Mouse (Mus musculus): ENCODE data around the gene Sgcd. TPM values are rescaled to one million over a fixed set of nuclear protein-coding genes. Genes with fewer than 3 reads are reported as not detected.

The Sgcd gene
- total RNA-seq (2014; rRNA removed) = 37.3 and 39.0 TPM in 2 replicates
- 4.0 and 5.5 TPM in 2 replicates for polyA plus RNA-seq (2015; fragmentation: Nextera tagmentation; extraction: Ambion mirVana)

GRCm38 (mm10) chr11:47988697-47989533 is at the start of gene Sgcd:
Gene Sgcd (minus strand): TSS chr11:47988969.
- WGBS = under 1% methylated on average over 56 of the region's 67 CpGs
- Histone ChIP-seq H3K9ac (replicated peaks; ENCODE audit: low read length) (peak within 1 kb of the TSS; percentile 61), H3K9me3 (ENCODE audit: low read length) (no peaks in the 10 kb centered on the region), H3K27ac (peak within 1 kb of the TSS; percentile 75), H3K4me2 (ENCODE audit: low read depth, low read length) (peak within 1 kb of the TSS; percentile 91), H3K4me1 (ENCODE audit: insufficient read depth, low read length) (peaks cover 7% of the 10 kb centered on the region; the same call in 1 of the 2 replicates), H3K36me3 (ENCODE audit: insufficient read depth, low read length) (no peaks in the 10 kb centered on the region), H3K4me3 (ENCODE audit: low read length) (peak within 1 kb of the TSS; percentile 70), H3K27me3 (ENCODE audit: insufficient read depth, low read length) (no peaks in the 10 kb centered on the region)
- ATAC-seq (peak; percentile 87), DNase-seq (ENCODE audit: low spot score) (peak; percentile 71)
- TF ChIP-seq CTCF (IDR thresholded peaks at IDR 0.05; ENCODE audit: low read depth) = no peak

- H3K9ac ChIP-seq (replicated peaks; ENCODE audit: low read length) = no peak overlapping the region
- H3K27ac ChIP-seq = no peak overlapping the region
- WGBS = 56% methylated on average over 4 of the region's 4 CpGs
- no peak overlapping the region for H3K4me3 ChIP-seq (ENCODE audit: low read length)
- no peak for TF ChIP-seq CTCF (IDR thresholded peaks at IDR 0.05; ENCODE audit: low read depth)
- no peaks in the 10 kb centered on the region for H3K4me1 ChIP-seq (ENCODE audit: insufficient read depth, low read length)
- no peak overlapping the region for H3K4me2 ChIP-seq (ENCODE audit: low read depth, low read length)
- H3K36me3 ChIP-seq (ENCODE audit: insufficient read depth, low read length) = no peaks in the 10 kb centered on the region
- H3K9me3 ChIP-seq (ENCODE audit: low read length) = no peaks in the 10 kb centered on the region
- ATAC-seq (no peak), DNase-seq (ENCODE audit: low spot score) (no peak)
- no peaks in the 10 kb centered on the region for H3K27me3 ChIP-seq (ENCODE audit: insufficient read depth, low read length)
Observed at GRCm38 (mm10) chr11:48038051-48038450, 49.3 kb upstream of the Sgcd start.

GRCm38 (mm10) chr11:48012836-48013235 is 24.1 kb upstream of the Sgcd start:
- DNase-seq (ENCODE audit: low spot score) = no peak
- no peaks in the 10 kb centered on the region for H3K4me1 ChIP-seq (ENCODE audit: insufficient read depth, low read length)
- no peak overlapping the region for H3K27ac ChIP-seq
- no peak overlapping the region for H3K4me2 ChIP-seq (ENCODE audit: low read depth, low read length)
- no peaks in the 10 kb centered on the region for H3K36me3 ChIP-seq (ENCODE audit: insufficient read depth, low read length)
- no peak overlapping the region for H3K9ac ChIP-seq (replicated peaks; ENCODE audit: low read length)
- ATAC-seq = no peak
- no peak overlapping the region for H3K4me3 ChIP-seq (ENCODE audit: low read length)
- WGBS = 58% methylated on average over 3 of the region's 3 CpGs
- H3K27me3 ChIP-seq (ENCODE audit: insufficient read depth, low read length) = no peaks in the 10 kb centered on the region
- no peaks in the 10 kb centered on the region for H3K9me3 ChIP-seq (ENCODE audit: low read length)
- no peak for TF ChIP-seq CTCF (IDR thresholded peaks at IDR 0.05; ENCODE audit: low read depth)

- peak overlapping the region; percentile 91 for H3K4me2 ChIP-seq (ENCODE audit: low read depth, low read length)
- no peak for TF ChIP-seq CTCF (IDR thresholded peaks at IDR 0.05; ENCODE audit: low read depth)
- H3K4me3 ChIP-seq (ENCODE audit: low read length) = peak overlapping the region; percentile 70
- no peaks in the 10 kb centered on the region for H3K9me3 ChIP-seq (ENCODE audit: low read length)
- H3K4me1 ChIP-seq (ENCODE audit: insufficient read depth, low read length) = peaks cover 7% of the 10 kb centered on the region; the same call in 1 of the 2 replicates
- peak overlapping the region; percentile 75 for H3K27ac ChIP-seq
- no peaks in the 10 kb centered on the region for H3K27me3 ChIP-seq (ENCODE audit: insufficient read depth, low read length)
- no peaks in the 10 kb centered on the region for H3K36me3 ChIP-seq (ENCODE audit: insufficient read depth, low read length)
- DNase-seq (ENCODE audit: low spot score) = peak; percentile 56
- 1% methylated on average over 31 of the region's 31 CpGs for whole genome bisulfite sequencing
- peak overlapping the region; percentile 61 for H3K9ac ChIP-seq (replicated peaks; ENCODE audit: low read length)
- ATAC-seq = peak; percentile 59
Observed at GRCm38 (mm10) chr11:47988333-47988696, 454 bp downstream of the Sgcd start.

- peak overlapping the region; percentile 91 for H3K4me2 ChIP-seq (ENCODE audit: low read depth, low read length)
- 9% methylated on average over 12 of the region's 12 CpGs for WGBS
- DNase-seq (ENCODE audit: low spot score) (peak; percentile 15), ATAC-seq (no peak)
- peaks cover 7% of the 10 kb centered on the region; the same call in 1 of the 2 replicates for H3K4me1 ChIP-seq (ENCODE audit: insufficient read depth, low read length)
- H3K27me3 ChIP-seq (ENCODE audit: insufficient read depth, low read length) = no peaks in the 10 kb centered on the region
- H3K4me3 ChIP-seq (ENCODE audit: low read length) = peak overlapping the region; percentile 70
- no peak for TF ChIP-seq CTCF (IDR thresholded peaks at IDR 0.05; ENCODE audit: low read depth)
- no peaks in the 10 kb centered on the region for H3K9me3 ChIP-seq (ENCODE audit: low read length)
- peak overlapping the region; percentile 75; the same call in 1 of the 2 replicates for H3K27ac ChIP-seq
- H3K36me3 ChIP-seq (ENCODE audit: insufficient read depth, low read length) = no peaks in the 10 kb centered on the region
- peak overlapping the region; percentile 61 for H3K9ac ChIP-seq (replicated peaks; ENCODE audit: low read length)
Observed at GRCm38 (mm10) chr11:47987893-47988267, 889 bp downstream of the Sgcd start.

GRCm38 (mm10) chr11:47987251-47987892 is 1.4 kb downstream of the Sgcd start:
- TF ChIP-seq CTCF (IDR thresholded peaks at IDR 0.05; ENCODE audit: low read depth) = no peak
- H3K4me1 ChIP-seq (ENCODE audit: insufficient read depth, low read length) = peaks cover 7% of the 10 kb centered on the region; the same call in 1 of the 2 replicates
- peak overlapping the region; percentile 61 for H3K9ac ChIP-seq (replicated peaks; ENCODE audit: low read length)
- no peaks in the 10 kb centered on the region for H3K9me3 ChIP-seq (ENCODE audit: low read length)
- H3K27me3 ChIP-seq (ENCODE audit: insufficient read depth, low read length) = no peaks in the 10 kb centered on the region
- no peaks in the 10 kb centered on the region for H3K36me3 ChIP-seq (ENCODE audit: insufficient read depth, low read length)
- WGBS = 27% methylated on average over 8 of the region's 8 CpGs
- DNase-seq (ENCODE audit: low spot score) (peak; percentile 60), ATAC-seq (peak; percentile 51)
- H3K4me3 ChIP-seq (ENCODE audit: low read length) = peak overlapping the region; percentile 70
- peak overlapping the region; percentile 91 for H3K4me2 ChIP-seq (ENCODE audit: low read depth, low read length)
- H3K27ac ChIP-seq = peak overlapping the region; percentile 75; the same call in 1 of the 2 replicates

Measured in hindbrain, postnatal 0 days (tissue).